Mouse (Mus musculus) G1E (cell line): ENCODE data around the gene Dcp1b. TPM values are rescaled to one million over a fixed set of nuclear protein-coding genes. Genes with fewer than 3 reads are reported as not detected.
"Not testable (repeated sequence)": the region's sequence is repeated elsewhere in the genome, so short reads cannot be mapped to it uniquely, and the experiment has no call there.

ENCODE experiments used
- ATAC-seq: 2 replicates; pipeline ENCODE4 v1.8.0; 2016; ENCODE audit warnings: mild to moderate bottlenecking; ENCODE audit not compliant: insufficient number of reproducible peaks, poor library complexity, low FRiP score, severe bottlenecking; ENCODE audit errors: extremely low read depth
- DNase-seq: peaks from one replicate; pipeline ENCODE4 v3.0.0; 2012; ENCODE audit warnings: low spot score
- H3K27me3 ChIP-seq: 2 replicates; pipeline ENCODE4 v1.6.1; 2012; ENCODE audit warnings: mild to moderate bottlenecking, low read length, inconsistent platforms; ENCODE audit not compliant: insufficient read depth
- H3K36me3 ChIP-seq: replicated peaks from 2 replicates; pipeline ENCODE3; 2012; ENCODE audit warnings: mild to moderate bottlenecking, inconsistent platforms
- H3K4me1 ChIP-seq: 2 replicates; pipeline ENCODE4 v1.6.1; 2012; ENCODE audit warnings: low read depth, low read length, inconsistent platforms, mixed read lengths; ENCODE audit not compliant: insufficient read depth
- H3K4me3 ChIP-seq: 2 replicates; pipeline ENCODE4 v1.5.1; 2012; ENCODE audit warnings: low read depth, mild to moderate bottlenecking, inconsistent platforms, low read length, moderate library complexity, mixed read lengths
- H3K9me3 ChIP-seq: replicated peaks from 2 replicates; pipeline ENCODE4 v1.6.1; 2012; ENCODE audit warnings: inconsistent platforms
- CTCF ChIP-seq: IDR thresholded peaks from 2 replicates; pipeline ENCODE4 v1.5.1; 2012; ENCODE audit warnings: low read depth, low read length, inconsistent platforms, mixed read lengths
- GATA1 ChIP-seq: IDR thresholded peaks from 2 replicates; pipeline ENCODE4 v1.6.1; 2012; ENCODE audit warnings: borderline replicate concordance, low read length, inconsistent platforms, mixed read lengths
- GATA2 ChIP-seq: IDR thresholded peaks from 2 replicates; pipeline ENCODE4 v1.6.1; 2012; ENCODE audit warnings: low read depth, low read length, inconsistent platforms, borderline replicate concordance
- POLR2AphosphoS5 ChIP-seq: IDR thresholded peaks from 2 replicates; pipeline ENCODE4 v1.6.1; 2012; ENCODE audit warnings: low read depth, low read length, inconsistent platforms; ENCODE audit not compliant: insufficient replicate concordance
- TAL1 ChIP-seq: conservative IDR thresholded peaks from 2 replicates; pipeline ENCODE4 v1.6.1; 2012; ENCODE audit warnings: low read depth, low read length, inconsistent platforms, mixed read lengths
- polyA plus RNA-seq: library from polyadenylated mRNA; stranded (reverse); fragments of >175 nt; gene quantifications from 2 replicates; pipeline ENCODE4 v1.2.3, GENCODE M21; 2012
- total RNA-seq, 2 experiments: library from RNA; stranded (forward) in 1 of 2; stranded (reverse) in 1 of 2; fragments of 200-1000 nt in 1 of 2; fragments of >200 nt in 1 of 2; fragmentation: Nextera tagmentation in 1 of 2; gene quantifications; 2 replicates each; pipeline ENCODE4 v1.2.3; 2014 to 2017

Dcp1b gene
- total and polyA plus RNA-seq, 3 experiments = 7.9 to 18.2 (median 15.0) TPM

GRCm38 (mm10) chr6:119199274-119199879, 24.3 kb downstream of the Dcp1b start:
- TF ChIP-seq GATA1 (no peak), GATA2 (no peak), TAL1 (no peak), POLR2AphosphoS5 (no peak), CTCF (no peak)
- no peaks in the 10 kb centered on the region for H3K4me1 ChIP-seq
- no peak for ATAC-seq
- DNase-seq = no peak
- no peaks in the 10 kb centered on the region for H3K27me3 ChIP-seq
- H3K36me3 ChIP-seq = peaks cover 32% of the 10 kb centered on the region
- no peaks in the 10 kb centered on the region for H3K9me3 ChIP-seq
- H3K4me3 ChIP-seq = no peak overlapping the region

- Histone ChIP-seq H3K27me3 (no peaks in the 10 kb centered on the region), H3K36me3 (peaks cover 31% of the 10 kb centered on the region), H3K4me1 (no peaks in the 10 kb centered on the region), H3K4me3 (no peak overlapping the region), H3K9me3 (no peaks in the 10 kb centered on the region)
- no peak for TF ChIP-seq CTCF
- TF ChIP-seq GATA2 = no peak
- no peak for TF ChIP-seq POLR2AphosphoS5
- no peak for TF ChIP-seq TAL1
- no peak for TF ChIP-seq GATA1
- no peak for DNase-seq
- no peak for ATAC-seq
Observed at GRCm38 (mm10) chr6:119200362-119200761, 25.3 kb downstream of the Dcp1b start.

- Histone ChIP-seq H3K27me3 (no peaks in the 10 kb centered on the region), H3K9me3 (no peaks in the 10 kb centered on the region), H3K4me3 (no peak overlapping the region), H3K4me1 (no peaks in the 10 kb centered on the region), H3K36me3 (peaks cover 31% of the 10 kb centered on the region)
- TF ChIP-seq TAL1 = no peak
- TF ChIP-seq POLR2AphosphoS5 = no peak
- no peak for TF ChIP-seq CTCF
- TF ChIP-seq GATA1 = no peak
- no peak for ATAC-seq
- DNase-seq = no peak
Observed at GRCm38 (mm10) chr6:119201575-119201974, 26.5 kb downstream of the Dcp1b start.

GRCm38 (mm10) chr6:119204286-119204685, 29.2 kb downstream of the Dcp1b start:
- DNase-seq (no peak), ATAC-seq (no peak)
- H3K27me3 ChIP-seq = no peaks in the 10 kb centered on the region
- no peak for TF ChIP-seq POLR2AphosphoS5
- TF ChIP-seq GATA1 = no peak
- TF ChIP-seq TAL1 = no peak
- TF ChIP-seq GATA2 = no peak
- no peak for TF ChIP-seq CTCF
- no peak overlapping the region for H3K4me3 ChIP-seq
- H3K36me3 ChIP-seq = peaks cover 31% of the 10 kb centered on the region
- no peaks in the 10 kb centered on the region for H3K4me1 ChIP-seq
- no peaks in the 10 kb centered on the region for H3K9me3 ChIP-seq

- TF ChIP-seq GATA1 (no peak), GATA2 (no peak), TAL1 (no peak)
- Histone ChIP-seq H3K36me3 (peaks cover 31% of the 10 kb centered on the region), H3K4me1 (no peaks in the 10 kb centered on the region), H3K4me3 (no peak overlapping the region), H3K27me3 (no peaks in the 10 kb centered on the region), H3K9me3 (no peaks in the 10 kb centered on the region)
- DNase-seq = no peak
- ATAC-seq = no peak
Observed at GRCm38 (mm10) chr6:119204915-119205314, 29.9 kb downstream of the Dcp1b start.

- not testable (repeated sequence) for H3K4me3 ChIP-seq, ATAC-seq, H3K4me1 ChIP-seq, DNase-seq, H3K9me3 ChIP-seq, H3K27me3 ChIP-seq
- H3K36me3 ChIP-seq = peaks cover 26% of the 10 kb centered on the region
Observed at GRCm38 (mm10) chr6:119206006-119206405, 31.0 kb downstream of the Dcp1b start.

GRCm38 (mm10) chr6:119213375-119213774, 38.3 kb downstream of the Dcp1b start:
- DNase-seq = no peak
- Histone ChIP-seq H3K4me1 (no peaks in the 10 kb centered on the region), H3K27me3 (no peaks in the 10 kb centered on the region), H3K9me3 (no peaks in the 10 kb centered on the region), H3K36me3 (peaks cover 50% of the 10 kb centered on the region), H3K4me3 (no peak overlapping the region)
- TF ChIP-seq GATA1 = no peak
- ATAC-seq = no peak
